Mouse (Mus musculus): Measurements from ENCODE around the gene Hps6. TPM values are rescaled to one million over a fixed set of nuclear protein-coding genes. Genes with fewer than 3 reads are reported as not detected.
A peak's percentile ranks its signal among the peaks of the same experiment; 100 is the strongest.

Gene Hps6
- total and polyA plus RNA-seq, 3 experiments, result 11.2 to 19.7 (median 15.4) TPM

GRCm38 (mm10) chr19:46044993-46045695 lies 41.8 kb downstream of the Hps6 start, which contains the start of gene Ldb1:
Gene Ldb1, minus strand, starts transcription at chr19:46045214.
- DNase-seq, result peak; percentile 95

DNA sequence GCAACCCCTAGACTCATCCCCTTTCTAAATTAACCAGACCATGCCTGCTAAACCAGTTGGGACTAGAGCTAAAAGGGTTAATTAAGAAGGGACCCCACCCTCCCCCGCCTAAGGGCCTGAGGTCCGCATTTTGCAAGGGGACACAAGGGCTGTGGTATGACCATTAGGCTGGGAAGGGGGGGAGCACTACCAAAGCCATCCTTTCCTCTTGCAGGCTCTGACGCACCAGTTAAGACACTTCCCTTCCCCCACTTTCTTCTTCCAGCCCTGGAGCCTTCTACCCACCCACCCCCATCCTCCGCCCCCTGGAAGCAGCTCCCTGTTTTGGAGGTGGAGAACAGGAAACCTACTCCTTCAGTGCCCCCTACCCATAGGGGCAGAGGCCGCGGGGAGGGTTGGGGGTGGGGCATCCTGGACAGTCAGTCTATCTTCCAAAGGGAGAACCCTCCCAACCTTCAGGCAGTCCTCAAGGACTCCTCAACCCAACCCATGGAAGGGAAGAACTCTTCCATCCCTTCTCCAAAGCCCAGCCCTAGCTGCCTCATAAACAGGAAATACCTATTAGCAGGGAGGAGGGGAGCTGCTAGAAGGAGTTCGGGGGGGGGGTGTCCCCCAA lies 42.5 kb downstream of the Hps6 start:
- DNase-seq, result peak; percentile 75

DNA sequence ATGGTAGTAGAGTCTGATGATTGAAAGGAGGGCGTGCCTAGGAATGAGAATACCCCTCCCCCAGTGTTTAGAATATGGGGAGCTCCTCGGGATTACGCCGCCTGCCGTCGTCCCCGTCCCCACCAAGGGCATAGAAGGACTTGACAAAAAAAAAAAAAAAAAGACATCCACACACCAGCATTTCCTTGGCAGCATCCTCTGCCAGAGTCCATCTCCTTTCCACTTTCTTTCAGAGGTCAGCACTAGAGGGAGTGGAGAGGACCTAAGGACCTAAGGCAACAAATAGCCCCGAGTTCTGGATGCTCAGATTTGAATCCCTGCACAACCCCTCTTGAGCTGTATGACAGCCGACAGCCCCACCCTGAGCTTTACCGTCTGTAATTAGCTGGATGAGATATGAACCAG lies 43.3 kb downstream of the Hps6 start:
- DNase-seq, result no peak

- DNase-seq, result no peak
Observed at GRCm38 (mm10) chr19:46047426-46047825, 44.1 kb downstream of the Hps6 start.

GRCm38 (mm10) chr19:46049129-46049528 lies 45.8 kb downstream of the Hps6 start:
- DNase-seq, result no peak

GRCm38 (mm10) chr19:46050462-46050861 lies 47.2 kb downstream of the Hps6 start:
- DNase-seq, result no peak

Other genes starting within 250 kb of the Hps6 start
- gene Mgea5, start 219.7 kb upstream of the Hps6 start, total RNA-seq (2021), result 10 to 100 TPM; 55.8 to 85.1 TPM
- 5.4 and 8.2 TPM in 2 replicates for gene Mgea5, start 219.7 kb upstream of the Hps6 start, polyA plus RNA-seq (2012; rRNA removed)
- gene Kcnip2, start 187.4 kb upstream of the Hps6 start, total RNA-seq (2021), result under 1 TPM; 0.12 to 0.38 TPM
- 0.25 and 0.28 TPM in 2 replicates for gene Kcnip2, start 187.4 kb upstream of the Hps6 start, polyA plus RNA-seq (2012; rRNA removed)
- 10 to 100 TPM; 15.5 to 17.3 TPM for gene Armh3, start 5.0 kb upstream of the Hps6 start, total RNA-seq (2021)
- 6.1 and 8.5 TPM in 2 replicates for gene Armh3, start 5.0 kb upstream of the Hps6 start, polyA plus RNA-seq (2012; rRNA removed)
- 10 to 100 TPM; 22.5 to 36.4 TPM for gene Pprc1, start 41.4 kb downstream of the Hps6 start, total RNA-seq (2021)
- gene Pprc1, start 41.4 kb downstream of the Hps6 start, polyA plus RNA-seq (2012; rRNA removed), result 16.0 and 19.1 TPM in 2 replicates
- gene Ldb1, start 41.7 kb downstream of the Hps6 start, total RNA-seq (2021), result 10 to 100 TPM; 58.2 to 67.1 TPM
- 99.3 and 117 TPM in 2 replicates for gene Ldb1, start 41.7 kb downstream of the Hps6 start, polyA plus RNA-seq (2012; rRNA removed)
- 10 to 100 TPM; 44.6 to 72.2 TPM for gene Nolc1, start 72.4 kb downstream of the Hps6 start, total RNA-seq (2021)
- 4.3 and 5.8 TPM in 2 replicates for gene Nolc1, start 72.4 kb downstream of the Hps6 start, polyA plus RNA-seq (2012; rRNA removed)
- gene Elovl3, start 128.4 kb downstream of the Hps6 start, total RNA-seq (2021), result 10 to 100 TPM; 54.7 to 59.4 TPM
- gene Elovl3, start 128.4 kb downstream of the Hps6 start, polyA plus RNA-seq (2012; rRNA removed), result 2.6 and 4.8 TPM in 2 replicates
- gene Pitx3, start 144.8 kb downstream of the Hps6 start, total RNA-seq (2021), result not detected
- gene Pitx3, start 144.8 kb downstream of the Hps6 start, polyA plus RNA-seq (2012; rRNA removed), result 0.21 TPM in 1 of 2 replicates, not detected in the other
- 10 to 100 TPM; 68.8 to 72.5 TPM for gene Gbf1, start 149.0 kb downstream of the Hps6 start, total RNA-seq (2021)
- 158 and 177 TPM in 2 replicates for gene Gbf1, start 149.0 kb downstream of the Hps6 start, polyA plus RNA-seq (2012; rRNA removed)